Mouse (Mus musculus): ENCODE data around the gene Nav2. TPM values are rescaled to one million over a fixed set of nuclear protein-coding genes. Genes with fewer than 3 reads are reported as not detected.

Nav2 gene
- total RNA-seq, 4 experiments from 2014 or later: 31.3 to 55.8 (median 41.0) TPM

GRCm38 (mm10) chr7:49000816-49001215 lies 92.3 kb downstream of the Nav2 start:
- DNase-seq (ENCODE audit: low spot score): no peak

DNA sequence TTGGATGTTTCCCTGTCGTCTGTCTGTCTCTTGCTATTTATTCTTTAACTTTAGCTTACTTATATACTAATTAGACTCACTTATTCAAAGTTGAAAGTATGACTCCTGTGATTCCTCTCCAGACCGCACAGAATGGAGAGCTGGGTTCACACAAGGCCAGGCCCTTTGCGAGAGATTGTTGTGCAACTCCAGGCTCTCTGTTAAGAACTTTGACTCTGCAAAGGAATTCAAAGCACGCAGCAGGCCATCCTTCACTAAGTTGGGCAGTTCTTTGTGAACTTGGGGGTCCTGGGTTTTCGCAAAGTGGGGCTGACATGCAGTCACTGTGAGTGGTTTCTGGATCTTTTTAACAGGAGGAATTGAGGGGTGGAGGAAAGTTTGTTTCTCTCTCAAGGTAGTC lies 95.9 kb downstream of the Nav2 start:
- no peak for DNase-seq (ENCODE audit: low spot score)

DNA sequence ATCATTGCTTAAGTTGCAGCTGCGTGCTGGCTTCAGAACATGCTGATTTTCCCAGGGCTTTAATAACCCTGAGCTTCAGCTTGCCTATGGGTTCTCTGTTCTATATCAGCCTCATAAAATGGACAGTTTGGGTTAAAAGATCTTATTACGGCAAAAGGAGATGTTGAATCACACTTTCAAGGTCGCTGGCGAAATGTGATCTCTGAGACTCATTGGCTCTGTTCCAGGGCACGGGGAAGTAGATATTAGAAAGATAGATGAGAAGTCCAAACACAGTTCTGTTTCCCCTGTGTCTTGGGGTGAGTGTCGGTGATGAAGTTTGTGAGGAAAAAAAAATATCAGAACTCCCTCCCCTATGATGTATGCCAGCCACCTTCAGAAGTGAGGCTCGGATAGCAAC lies 98.4 kb downstream of the Nav2 start:
- DNase-seq (ENCODE audit: low spot score): no peak

GRCm38 (mm10) chr7:49010739-49011138 lies 102.2 kb downstream of the Nav2 start:
- DNase-seq (ENCODE audit: low spot score): no peak

- no peak for DNase-seq (ENCODE audit: low spot score)
These were observed 103.5 kb downstream of the Nav2 start for GRCm38 (mm10) chr7:49012027-49012426.

- DNase-seq (ENCODE audit: low spot score): no peak
These were observed 106.0 kb downstream of the Nav2 start for GRCm38 (mm10) chr7:49014480-49014879.

DNA sequence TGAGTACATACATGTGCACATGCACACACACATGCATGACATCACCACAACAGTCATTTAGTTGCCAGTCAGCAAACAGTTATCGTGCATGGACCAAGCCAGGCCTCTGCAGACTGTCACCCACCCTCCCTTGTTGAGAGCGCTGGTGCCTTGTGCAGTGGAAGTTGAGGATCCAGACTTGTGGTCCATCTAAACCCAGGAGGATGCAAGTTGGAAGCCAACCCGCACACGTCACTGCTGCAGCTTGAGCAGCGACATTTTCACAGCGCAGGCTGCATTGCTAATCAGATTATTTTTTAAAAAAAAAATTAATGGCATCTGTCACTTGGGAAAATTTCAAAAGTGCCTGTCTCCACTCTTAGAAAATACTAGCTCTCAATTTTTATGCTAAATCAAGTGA lies 106.8 kb downstream of the Nav2 start:
- no peak for DNase-seq (ENCODE audit: low spot score)

- no peak for DNase-seq (ENCODE audit: low spot score)
These were observed 107.6 kb downstream of the Nav2 start for GRCm38 (mm10) chr7:49016088-49016487.

- DNase-seq (ENCODE audit: low spot score): no peak
These were observed 109.3 kb downstream of the Nav2 start for GRCm38 (mm10) chr7:49017794-49018193.

DNA sequence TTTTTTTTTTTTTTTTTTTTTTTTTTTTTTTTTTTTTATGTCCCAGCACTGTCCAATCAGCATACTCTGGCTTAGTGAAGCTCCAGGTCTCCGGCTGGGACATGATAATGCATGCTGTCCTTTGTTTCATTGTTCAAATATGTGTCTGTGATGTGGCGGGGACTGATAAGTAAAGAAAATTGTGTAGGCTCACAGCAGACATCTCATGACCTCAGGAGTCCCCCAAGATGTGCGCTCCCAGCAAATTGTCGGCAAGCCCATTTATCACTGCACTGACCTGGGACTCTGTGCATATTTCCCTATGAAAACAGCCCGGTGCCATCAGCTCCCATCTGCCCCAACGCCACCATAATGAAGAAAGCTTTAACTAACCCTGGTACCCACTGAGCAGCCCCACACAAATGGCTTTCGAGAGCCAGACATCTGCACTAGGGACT lies 110.0 kb downstream of the Nav2 start:
- DNase-seq (ENCODE audit: low spot score): no peak

GRCm38 (mm10) chr7:49025026-49025815 lies 116.7 kb downstream of the Nav2 start:
- no peak for DNase-seq (ENCODE audit: low spot score)

DNA sequence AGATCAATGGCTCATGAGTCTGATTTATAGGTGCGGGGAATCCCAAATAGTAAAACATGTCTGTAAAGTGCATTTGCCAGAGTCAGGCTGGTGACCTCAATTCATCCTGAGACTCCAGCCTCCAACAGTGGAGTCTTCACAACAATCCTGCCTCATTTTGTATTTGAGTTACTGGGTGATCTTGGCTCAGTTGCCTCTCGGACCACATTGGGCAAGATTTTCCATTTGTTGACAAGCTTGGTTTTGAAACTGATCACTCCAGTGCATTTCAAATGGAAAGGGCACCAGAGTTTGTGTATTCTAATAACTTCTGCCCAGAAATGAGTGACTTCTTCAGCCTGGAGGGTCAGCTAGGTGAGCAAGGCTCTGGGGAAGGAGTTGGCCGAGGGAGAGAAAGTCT lies 117.5 kb downstream of the Nav2 start:
- DNase-seq (ENCODE audit: low spot score): no peak

GRCm38 (mm10) chr7:49026466-49026865 lies 118.0 kb downstream of the Nav2 start:
- no peak for DNase-seq (ENCODE audit: low spot score)

GRCm38 (mm10) chr7:49029282-49030012 lies 120.9 kb downstream of the Nav2 start:
- no peak for DNase-seq (ENCODE audit: low spot score)

DNA sequence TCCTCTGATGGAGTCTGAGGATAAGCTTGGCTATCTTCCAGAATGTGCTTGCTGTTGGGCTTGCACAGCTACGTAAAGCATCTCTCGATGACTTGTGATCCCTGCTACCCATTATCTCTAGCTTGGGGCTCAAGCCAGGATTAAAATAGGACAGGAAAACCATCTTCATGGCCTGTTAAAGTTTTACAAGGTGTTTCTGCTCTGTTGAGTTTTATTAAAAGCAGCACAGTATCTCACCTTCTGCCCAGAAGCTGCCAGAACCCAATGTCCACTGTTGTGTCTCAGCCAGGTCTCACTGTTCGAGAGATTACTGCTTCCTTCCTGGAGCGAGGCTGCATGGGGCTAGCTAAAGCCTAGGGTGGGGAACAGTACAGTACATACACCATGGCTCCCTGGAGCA lies 123.7 kb downstream of the Nav2 start:
- DNase-seq (ENCODE audit: low spot score): peak; percentile 4

DNA sequence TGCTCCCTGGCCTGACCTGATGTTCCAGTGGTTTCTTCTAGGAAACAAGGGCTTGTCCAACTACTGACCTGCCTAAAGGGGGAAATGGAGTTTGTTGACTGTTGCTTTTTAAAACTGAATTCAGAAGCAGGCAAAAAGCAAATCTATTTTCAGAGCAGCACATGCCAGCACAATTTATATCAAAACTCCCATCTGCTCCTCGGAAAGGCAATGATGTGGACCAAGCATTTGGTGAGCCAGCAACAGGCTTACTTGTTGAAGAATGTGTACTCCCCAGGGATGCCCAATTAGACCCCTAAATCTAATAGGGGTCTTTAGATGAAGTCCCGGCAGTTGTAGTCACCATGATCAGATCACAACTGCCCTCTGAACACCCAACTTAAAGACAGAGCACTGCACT lies 125.7 kb downstream of the Nav2 start:
- no peak for DNase-seq (ENCODE audit: low spot score)

GRCm38 (mm10) chr7:49040163-49040562 lies 131.6 kb downstream of the Nav2 start:
- no peak for DNase-seq (ENCODE audit: low spot score)

- DNase-seq (ENCODE audit: low spot score): no peak
These were observed 133.0 kb downstream of the Nav2 start for GRCm38 (mm10) chr7:49041334-49042070.

GRCm38 (mm10) chr7:49045499-49046346 lies 137.2 kb downstream of the Nav2 start:
- no peak for DNase-seq (ENCODE audit: low spot score)

DNA sequence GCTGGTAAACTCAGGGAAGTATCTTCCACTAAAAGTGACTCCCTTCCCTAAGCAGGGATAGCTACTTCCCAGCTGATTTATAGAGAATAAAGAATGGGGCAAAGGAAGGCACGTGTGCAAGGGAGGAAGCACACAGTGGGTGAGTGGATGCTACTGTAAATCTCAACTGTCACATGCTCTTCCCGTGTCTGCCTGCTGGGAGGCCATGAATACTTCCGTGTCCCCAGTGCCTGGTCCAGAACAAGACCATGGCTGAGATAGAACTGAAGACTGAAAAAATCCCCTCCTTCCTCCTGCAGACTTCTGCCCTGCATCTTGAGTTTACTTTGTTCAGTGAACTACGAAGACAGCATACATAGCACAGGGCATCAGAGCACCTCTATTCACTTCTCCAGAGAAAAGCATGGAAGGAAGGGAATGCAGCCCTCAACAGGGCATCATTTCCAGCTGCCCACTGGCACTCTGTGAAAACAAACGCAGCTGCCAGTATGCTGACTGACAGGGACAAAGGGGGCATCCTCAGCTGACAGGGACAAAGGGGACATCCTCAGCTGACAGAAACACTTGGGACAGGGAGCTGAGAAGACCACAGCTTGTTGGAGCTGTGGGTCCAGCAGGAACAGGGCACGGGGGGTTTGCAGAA lies 138.0 kb downstream of the Nav2 start:
- DNase-seq (ENCODE audit: low spot score): no peak

- no peak for DNase-seq (ENCODE audit: low spot score)
These were observed 138.8 kb downstream of the Nav2 start for GRCm38 (mm10) chr7:49047336-49047735.
